Mouse (Mus musculus) retina, adult 2 months (tissue): ENCODE results near the gene Polr3g.
"Not testable (repeated sequence)": the region's sequence is repeated elsewhere in the genome, so short reads cannot be mapped to it uniquely, and the experiment has no call there.

Experiments
- DNase-seq: peaks from one replicate; pipeline ENCODE4 v3.0.0-alpha.2; 2012; ENCODE audit warnings: low read depth, low spot score

Gene Polr3g

GRCm38 (mm10) chr13:81689587-81689986 lies 21.2 kb downstream of the Polr3g start:
- no peak for DNase-seq

- no peak for DNase-seq
Measured at GRCm38 (mm10) chr13:81684884-81685283, 25.9 kb downstream of the Polr3g start.

GRCm38 (mm10) chr13:81684258-81684657 lies 26.6 kb downstream of the Polr3g start:
- no peak for DNase-seq

GRCm38 (mm10) chr13:81683107-81683506 lies 27.7 kb downstream of the Polr3g start:
- DNase-seq: no peak

GRCm38 (mm10) chr13:81675333-81675732 lies 35.5 kb downstream of the Polr3g start:
- DNase-seq: no peak

- no peak for DNase-seq
Measured at GRCm38 (mm10) chr13:81667713-81668112, 43.1 kb downstream of the Polr3g start.

- no peak for DNase-seq
Measured at GRCm38 (mm10) chr13:81664331-81664698, 46.5 kb downstream of the Polr3g start.

- no peak for DNase-seq
Measured at GRCm38 (mm10) chr13:81663566-81664330, 47.1 kb downstream of the Polr3g start.

- DNase-seq: no peak
Measured at GRCm38 (mm10) chr13:81658053-81658752, 52.6 kb downstream of the Polr3g start.

GRCm38 (mm10) chr13:81657351-81658052 lies 53.3 kb downstream of the Polr3g start, which contains the start of gene Lysmd3:
Gene Lysmd3 (plus strand): TSS chr13:81657663.
- peak; percentile 85 for DNase-seq

- DNase-seq: no peak
Measured at GRCm38 (mm10) chr13:81657008-81657350, 53.8 kb downstream of the Polr3g start.

- DNase-seq: no peak
Measured at GRCm38 (mm10) chr13:81656091-81656850, 54.5 kb downstream of the Polr3g start.

GRCm38 (mm10) chr13:81650382-81650781 lies 60.4 kb downstream of the Polr3g start:
- not testable (repeated sequence) for DNase-seq

- no peak for DNase-seq
Measured at GRCm38 (mm10) chr13:81646348-81646747, 64.5 kb downstream of the Polr3g start.

GRCm38 (mm10) chr13:81644047-81644565 lies 66.7 kb downstream of the Polr3g start:
- no peak for DNase-seq

GRCm38 (mm10) chr13:81642491-81643149 lies 68.2 kb downstream of the Polr3g start:
- no peak for DNase-seq

- no peak for DNase-seq
Measured at GRCm38 (mm10) chr13:81641289-81642045, 69.3 kb downstream of the Polr3g start.

- DNase-seq: no peak
Measured at GRCm38 (mm10) chr13:81640881-81641280, 69.9 kb downstream of the Polr3g start.

GRCm38 (mm10) chr13:81639624-81640023 lies 71.2 kb downstream of the Polr3g start:
- DNase-seq: no peak

- DNase-seq: peak; percentile 98
Measured at GRCm38 (mm10) chr13:81632720-81633415, 77.9 kb downstream of the Polr3g start, which contains the start of gene Adgrv1. Gene Adgrv1 (minus strand): TSS chr13:81633154.
